Mouse (Mus musculus): ENCODE data around the gene Ppp1r18.

DNA sequence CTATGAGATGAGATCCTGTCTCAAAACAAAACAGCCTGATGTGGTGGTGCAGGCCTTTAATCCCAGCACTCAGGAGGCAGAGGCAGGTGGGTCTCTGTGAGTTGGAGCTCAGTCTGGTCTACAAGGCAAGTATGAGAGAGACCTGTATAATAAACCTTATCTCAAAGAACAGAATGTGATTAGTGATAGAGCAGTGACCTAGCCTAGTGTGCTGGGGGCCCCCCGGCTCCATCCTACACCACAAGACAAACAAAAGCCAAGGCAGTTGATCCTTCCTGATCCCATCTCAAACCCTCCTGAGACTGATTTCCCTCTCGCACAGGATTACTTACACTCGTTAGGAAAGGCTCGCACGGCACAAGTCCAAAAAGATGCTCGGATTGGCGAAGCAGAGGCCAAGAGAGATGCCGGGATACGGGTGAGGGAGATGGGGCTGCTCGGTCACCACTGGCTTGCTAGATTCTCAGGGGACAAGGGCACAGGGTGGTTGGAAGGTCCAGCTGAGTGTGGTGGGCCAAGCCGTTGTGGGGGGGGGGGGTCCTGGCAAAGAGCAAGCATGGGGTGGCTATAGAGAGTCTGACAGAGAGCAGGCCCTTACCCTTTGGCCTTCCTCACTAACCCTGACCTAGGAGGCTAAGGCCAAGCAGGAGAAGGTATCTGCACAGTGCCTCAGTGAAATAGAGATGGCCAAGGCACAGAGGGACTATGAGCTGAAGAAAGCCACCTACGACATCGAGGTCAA, 40.1 kb upstream of the Ppp1r18 start:
- TF ChIP-seq CHD2 (IDR thresholded peaks at IDR 0.05; ENCODE audit: low read depth, low read length), result no peak
- TF ChIP-seq ZNF384 (IDR thresholded peaks at IDR 0.05; ENCODE audit: low read depth, low read length), result no peak
- TF ChIP-seq ZC3H11A (IDR thresholded peaks at IDR 0.05; ENCODE audit: borderline replicate concordance, low read depth, low read length), result no peak
- TF ChIP-seq MAFK (IDR thresholded peaks at IDR 0.05; ENCODE audit: insufficient read depth, low read depth, low read length), result no peak
- no peak for TF ChIP-seq HCFC1 (IDR thresholded peaks at IDR 0.05; ENCODE audit: borderline replicate concordance, insufficient read depth, low read length)

Measured in ES-E14 (cell line).